Mouse (Mus musculus): ENCODE measurements around the gene Ghrl.

- TF ChIP-seq CTCF (IDR thresholded peaks at IDR 0.05; ENCODE audit: borderline replicate concordance, insufficient read depth, low read length) (no peak), POLR2A (IDR thresholded peaks at IDR 0.05; ENCODE audit: low read depth, low read length) (no peak)
Measured at GRCm38 (mm10) chr6:113692661-113693133, 27.0 kb downstream of the Ghrl start.

Measured in embryonic fibroblast, embryonic 13.5 days (primary cell).